Mouse (Mus musculus) left cerebral cortex, postnatal 25 days (tissue): ENCODE measurements at regions not wholly inside any gene's neighbourhood (a gene's known extent, or its start where the extent isn't known, plus 50 kb on each side); places are given as distances from the start of the nearest gene placed in this dataset.

Experiments
- DNase-seq, 2 experiments: peaks; one replicate each; pipeline ENCODE4 v3.0.0; 2022; ENCODE audit warnings: low spot score in 2 of 2, mixed read lengths in 1 of 2
- intact Hi-C: fragments of 180-260 bp; cut with DNase I; formaldehyde crosslinking; loops from one replicate; pipeline ENCODE4 v1.15.1; 2025

GRCm38 (mm10) chr14:76631181-76631580, 74.5 kb upstream of the Serp2 start:
- peak in 1 of 2 experiments; percentile 16 for DNase-seq
- intact Hi-C loops, result no loop called here

GRCm38 (mm10) chr14:76629913-76630478, 73.3 kb upstream of the Serp2 start:
- intact Hi-C loops, result loop anchor here (10.0 kb wide), 1 partner anchor 245 kb away; no protein-coding TSS in a partner anchor
- no peak for DNase-seq

GRCm38 (mm10) chr14:76628182-76628892, 71.6 kb upstream of the Serp2 start:
- peak; percentile 40 to 65 for DNase-seq
- intact Hi-C loops, result loop anchor here (10.0 kb wide), 1 partner anchor 246 kb away; no protein-coding TSS in a partner anchor

GRCm38 (mm10) chr14:76625589-76626368, 69.1 kb upstream of the Serp2 start:
- DNase-seq, result peak; percentile 30 to 54
- intact Hi-C loops, result loop anchor here (10.0 kb wide), 1 partner anchor 249 kb away; no protein-coding TSS in a partner anchor

DNA sequence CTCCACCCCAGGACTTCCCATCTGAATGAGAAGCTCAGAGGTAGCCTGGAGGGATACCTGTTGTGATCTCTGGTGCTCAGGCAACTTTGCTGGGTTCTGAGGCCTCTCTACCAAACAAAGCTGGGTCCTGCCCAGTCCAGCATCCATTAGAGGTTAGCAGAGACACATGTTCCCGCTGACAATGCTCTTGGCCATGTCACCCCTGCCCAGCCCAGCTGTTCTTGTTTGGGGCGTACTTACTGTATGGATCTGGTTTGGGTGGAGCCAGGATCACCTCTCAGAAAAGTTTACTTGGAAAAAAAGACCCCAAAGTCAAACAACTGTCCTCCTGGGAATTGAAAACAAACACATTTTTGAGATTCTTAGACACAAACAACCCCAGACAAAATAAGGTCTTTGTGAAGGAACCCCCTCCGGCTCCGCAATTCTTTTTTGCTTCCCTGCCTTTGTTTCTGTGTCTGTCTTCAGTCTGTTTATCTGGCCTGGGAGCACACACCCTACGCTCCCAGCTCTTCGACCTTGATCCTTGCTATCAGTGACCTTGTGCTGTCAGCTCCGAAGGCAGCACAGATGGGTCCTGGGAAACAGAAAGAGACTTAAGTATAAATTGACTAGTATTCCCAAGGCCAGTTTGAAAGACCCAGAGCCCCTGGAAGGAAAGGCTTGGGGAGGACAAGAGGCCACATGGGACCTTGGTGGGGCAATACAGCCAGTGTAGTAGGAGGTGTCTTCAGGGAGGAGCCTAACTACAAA, 68.1 kb upstream of the Serp2 start:
- intact Hi-C loops, result loop anchor here (10.0 kb wide), 1 partner anchor 250 kb away; no protein-coding TSS in a partner anchor

GRCm38 (mm10) chr14:76623371-76623988, 66.8 kb upstream of the Serp2 start:
- no peak for DNase-seq
- intact Hi-C loops, result loop anchor here (10.0 kb wide), 1 partner anchor 251 kb away; no protein-coding TSS in a partner anchor

More for the DNA sequence above, 68.1 kb upstream of the Serp2 start:
- no peak for DNase-seq

- intact Hi-C loops, result loop anchor here (10.0 kb wide), 1 partner anchor 252 kb away; no protein-coding TSS in a partner anchor
- no peak for DNase-seq
Measured at GRCm38 (mm10) chr14:76622634-76623291, 66.1 kb upstream of the Serp2 start.

- intact Hi-C loops, result no loop called here
Measured at GRCm38 (mm10) chr14:76619038-76619409, 62.3 kb upstream of the Serp2 start.

GRCm38 (mm10) chr14:76618331-76619037, 61.8 kb upstream of the Serp2 start:
- DNase-seq, result no peak
- intact Hi-C loops, result no loop called here

More at GRCm38 (mm10) chr14:76619038-76619409, 62.3 kb upstream of the Serp2 start:
- no peak for DNase-seq

- intact Hi-C loops, result no loop called here
- no peak for DNase-seq
Measured at GRCm38 (mm10) chr14:76617889-76618288, 61.2 kb upstream of the Serp2 start.

GRCm38 (mm10) chr14:76617447-76617846, 60.8 kb upstream of the Serp2 start:
- intact Hi-C loops, result no loop called here
- DNase-seq, result no peak

DNA sequence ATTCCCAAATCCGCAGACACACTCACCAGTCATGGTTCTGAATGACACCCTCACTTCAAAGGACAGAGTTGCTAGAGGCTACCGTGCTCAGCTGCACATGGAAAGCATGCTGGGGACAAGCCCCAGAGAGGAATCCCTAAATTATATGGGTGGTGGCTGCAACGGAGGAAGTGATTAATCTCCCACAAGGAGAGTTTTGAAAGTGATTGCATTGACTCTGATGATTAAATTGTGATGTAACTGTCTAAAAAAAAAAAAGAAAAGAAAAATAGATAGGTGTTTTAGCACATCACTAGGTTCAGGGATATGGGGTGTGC, 59.6 kb upstream of the Serp2 start:
- intact Hi-C loops, result no loop called here
- DNase-seq, result no peak

DNA sequence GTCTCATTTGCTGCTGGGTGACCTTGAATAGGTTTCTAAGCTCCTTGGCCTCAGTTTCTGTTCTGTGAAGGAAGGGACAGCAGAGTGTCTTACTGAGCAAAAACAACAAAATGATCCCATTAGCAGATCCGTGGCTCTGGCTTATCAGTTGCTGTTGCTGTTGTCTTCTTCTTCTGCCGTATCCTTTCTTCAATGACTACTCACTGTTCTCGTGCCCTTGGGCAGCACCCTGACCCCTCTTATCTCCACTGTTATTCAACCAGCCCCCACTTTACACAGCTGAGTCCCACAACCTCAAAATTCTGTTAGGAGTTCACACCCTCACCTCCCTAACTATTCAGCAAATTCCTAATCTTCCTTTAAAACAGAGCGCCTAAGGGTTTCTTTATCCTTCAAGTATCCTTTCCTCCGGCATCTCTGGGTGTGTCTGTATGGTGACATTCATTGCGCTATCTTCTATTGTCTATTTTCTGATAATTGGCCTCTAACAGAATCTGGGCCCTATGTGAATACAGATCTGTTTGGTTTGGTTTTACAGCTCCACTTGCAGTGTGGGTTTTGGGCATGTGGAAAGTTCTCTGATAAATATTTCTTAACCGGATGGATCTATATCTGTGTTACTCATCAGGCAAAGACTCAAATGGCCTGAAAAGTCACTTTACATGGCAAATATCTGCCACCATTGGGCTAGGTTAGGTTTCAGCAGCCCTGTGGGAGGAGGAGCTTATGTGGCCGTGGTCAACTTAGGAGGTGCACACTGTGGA, 59.1 kb upstream of the Serp2 start:
- intact Hi-C loops, result no loop called here
- DNase-seq, result no peak

DNA sequence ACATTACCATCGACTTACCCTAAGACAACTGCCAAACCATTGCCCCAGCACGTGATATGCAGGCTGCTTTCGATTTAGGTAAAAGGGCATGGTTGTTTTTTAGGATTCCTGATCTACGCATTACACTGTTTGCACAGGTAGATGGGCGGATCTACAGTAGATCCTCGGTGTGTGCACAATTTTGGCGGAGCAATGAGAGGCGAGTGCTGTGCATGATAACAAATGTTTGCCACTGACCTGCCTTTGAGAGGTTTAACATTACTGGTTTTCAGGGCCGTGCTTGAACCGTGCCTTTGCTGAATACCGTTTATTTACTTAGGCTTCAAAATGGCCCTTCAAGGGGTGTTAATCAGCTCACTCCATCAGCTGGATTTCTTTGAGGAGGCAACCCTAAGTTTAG, 58.5 kb upstream of the Serp2 start:
- intact Hi-C loops, result no loop called here

GRCm38 (mm10) chr14:76614682-76615081, 58.0 kb upstream of the Serp2 start:
- intact Hi-C loops, result loop anchor here (5.0 kb wide), 1 partner anchor 107 kb away; no protein-coding TSS in a partner anchor
- DNase-seq, result no peak

More for the DNA sequence above, 58.5 kb upstream of the Serp2 start:
- no peak for DNase-seq

GRCm38 (mm10) chr14:76613604-76614003, 56.9 kb upstream of the Serp2 start:
- no peak for DNase-seq
- intact Hi-C loops, result loop anchor here (5.0 kb wide), 1 partner anchor 106 kb away; no protein-coding TSS in a partner anchor
